Mouse (Mus musculus): ENCODE measurements around the gene Spryd4. TPM values are rescaled to one million over a fixed set of nuclear protein-coding genes. Genes with fewer than 3 reads are reported as not detected.
"Not testable (repeated sequence)": the region's sequence is repeated elsewhere in the genome, so short reads cannot be mapped to it uniquely, and the experiment has no call there.

Spryd4 gene
- polyA plus RNA-seq, 1 experiment, result 21.8 TPM

DNA sequence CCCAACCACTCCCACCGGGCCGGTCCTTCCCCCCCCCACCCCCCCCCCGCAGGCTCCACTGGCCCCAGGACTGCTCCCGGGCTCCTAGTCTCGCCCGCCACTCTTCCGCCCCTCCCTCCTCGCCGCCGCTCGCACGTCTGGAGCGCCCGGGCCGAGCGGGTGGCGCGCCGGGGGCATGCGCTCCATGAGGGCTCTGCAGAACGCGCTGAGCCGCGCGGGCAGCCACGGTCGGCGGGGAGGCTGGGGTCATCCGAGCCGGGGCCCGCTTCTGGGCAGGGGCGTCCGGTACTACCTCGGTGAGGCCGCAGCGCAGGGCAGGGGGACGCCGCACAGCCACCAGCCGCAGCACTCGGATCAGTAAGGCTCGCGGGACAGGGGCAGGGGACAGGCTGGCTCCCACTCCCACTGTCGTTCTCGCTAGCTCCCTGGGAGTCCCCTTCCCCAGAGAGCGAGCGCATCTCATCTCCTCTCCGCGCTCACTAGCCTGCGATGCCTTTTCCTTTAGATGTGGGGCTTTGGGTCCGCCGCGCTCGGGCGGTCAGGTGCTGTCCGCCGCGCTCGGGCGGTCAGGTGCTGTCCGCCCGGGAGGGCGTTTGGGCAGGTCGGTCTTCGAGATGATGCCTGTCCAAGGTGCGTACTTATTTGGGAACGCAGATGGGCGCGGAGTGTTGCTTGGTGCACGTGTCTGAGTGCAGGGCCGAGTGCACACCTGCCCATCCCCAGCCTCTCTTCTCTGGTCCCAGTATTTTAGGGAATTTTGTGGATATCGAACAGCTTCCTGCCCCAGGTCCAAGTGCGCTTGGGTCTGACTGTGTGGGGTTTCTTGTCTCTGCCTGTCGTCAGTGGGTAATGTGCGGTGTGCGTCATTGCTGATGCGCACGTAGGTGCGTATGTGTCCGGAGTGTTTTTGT lies 16.8 kb downstream of the Spryd4 start:
- Histone ChIP-seq H3K4me3 (ENCODE audit: low read depth, low read length) (peak overlapping the region; percentile 76), H3K27ac (ENCODE audit: insufficient read depth, low read length) (no peak overlapping the region), H3K9ac (ENCODE audit: low read depth, poor library complexity, severe bottlenecking) (peak overlapping the region; percentile 75), H3K36me3 (ENCODE audit: control insufficient read depth, insufficient read depth, low read length, poor library complexity, severe bottlenecking) (no peaks in the 10 kb centered on the region), H3K4me1 (ENCODE audit: control insufficient read depth, insufficient read depth, low read length) (peaks cover 2% of the 10 kb centered on the region), H3K9me3 (replicated peaks; ENCODE audit: control insufficient read depth, insufficient read depth, low read length, poor library complexity, severe bottlenecking) (no peaks in the 10 kb centered on the region), H3K27me3 (ENCODE audit: control insufficient read depth, insufficient read depth, low read length, poor library complexity, severe bottlenecking) (no peaks in the 10 kb centered on the region)
- no peak for TF ChIP-seq CTCF (IDR thresholded peaks at IDR 0.05; ENCODE audit: low read depth, low read length)
- no peak for TF ChIP-seq EP300 (IDR thresholded peaks at IDR 0.05; ENCODE audit: insufficient read depth, low read depth, low read length)
- TF ChIP-seq POLR2A (IDR thresholded peaks at IDR 0.05; ENCODE audit: insufficient read depth, low read length), result no peak

DNA sequence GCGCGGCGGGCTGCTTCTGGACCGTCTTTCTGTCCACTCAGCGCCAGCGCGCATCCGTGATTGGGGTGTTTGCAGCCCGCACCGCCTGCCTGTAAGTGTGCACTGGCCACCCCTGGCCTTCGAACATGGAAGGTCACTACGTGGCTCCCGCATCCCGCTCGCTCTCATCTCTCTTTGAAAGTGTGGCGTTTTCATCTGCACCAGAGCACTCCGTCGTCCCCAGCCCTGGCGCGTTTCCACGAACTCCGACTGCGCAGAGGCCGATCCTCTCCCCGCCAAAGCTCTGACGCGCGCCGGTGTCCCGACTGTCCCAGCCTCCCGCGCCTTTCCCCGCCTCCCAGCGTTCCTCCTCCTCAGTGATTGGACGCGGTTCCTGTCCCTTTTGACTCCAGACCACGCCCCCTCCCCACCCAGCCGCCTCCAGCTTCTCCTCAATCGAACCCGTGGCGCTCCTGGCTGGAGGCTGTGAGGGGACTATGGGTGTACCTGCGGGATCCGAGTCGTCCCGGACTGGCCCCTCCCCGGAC lies 17.5 kb downstream of the Spryd4 start, which contains the start of gene Gls2:
TSS of gene Gls2 (plus strand) at position 434 of the 527 bp plus-strand sequence.
- peak; percentile 94 for TF ChIP-seq POLR2A (IDR thresholded peaks at IDR 0.05; ENCODE audit: insufficient read depth, low read length)
- no peak for TF ChIP-seq CTCF (IDR thresholded peaks at IDR 0.05; ENCODE audit: low read depth, low read length)
- TF ChIP-seq EP300 (IDR thresholded peaks at IDR 0.05; ENCODE audit: insufficient read depth, low read depth, low read length), result no peak
- H3K27ac ChIP-seq (ENCODE audit: insufficient read depth, low read length), result peak within 1 kb of the TSS; percentile 28

DNA sequence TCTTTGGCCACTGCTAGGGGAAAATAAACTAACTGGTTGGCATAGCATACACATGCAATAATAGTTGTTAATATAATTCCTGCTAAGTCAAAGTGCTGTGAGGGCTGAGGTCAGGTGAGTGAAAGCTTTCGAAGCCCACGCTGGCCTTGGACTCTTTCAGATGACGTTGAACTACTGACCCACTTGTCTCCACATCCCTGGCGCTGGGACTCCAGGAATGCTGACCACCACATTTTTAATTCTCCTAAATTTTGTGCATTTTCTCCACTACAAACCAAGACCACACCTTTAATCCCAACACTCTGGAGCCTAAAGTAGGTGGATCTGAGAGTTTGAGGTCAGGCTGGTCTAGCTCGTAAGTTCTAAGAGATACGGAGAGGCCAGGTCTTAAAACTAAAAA lies 18.5 kb downstream of the Spryd4 start:
- no peak overlapping the region; the same call in 1 of the 2 replicates for H3K4me3 ChIP-seq (ENCODE audit: low read depth, low read length)
- no peak overlapping the region for H3K27ac ChIP-seq (ENCODE audit: insufficient read depth, low read length)
- H3K36me3 ChIP-seq (ENCODE audit: control insufficient read depth, insufficient read depth, low read length, poor library complexity, severe bottlenecking), result no peaks in the 10 kb centered on the region
- no peak overlapping the region for H3K9ac ChIP-seq (ENCODE audit: low read depth, poor library complexity, severe bottlenecking)
- peaks cover 2% of the 10 kb centered on the region for H3K4me1 ChIP-seq (ENCODE audit: control insufficient read depth, insufficient read depth, low read length)
- no peaks in the 10 kb centered on the region for H3K9me3 ChIP-seq (replicated peaks; ENCODE audit: control insufficient read depth, insufficient read depth, low read length, poor library complexity, severe bottlenecking)
- TF ChIP-seq CTCF (IDR thresholded peaks at IDR 0.05; ENCODE audit: low read depth, low read length) (no peak), EP300 (IDR thresholded peaks at IDR 0.05; ENCODE audit: insufficient read depth, low read depth, low read length) (no peak), POLR2A (IDR thresholded peaks at IDR 0.05; ENCODE audit: insufficient read depth, low read length) (no peak)
- no peaks in the 10 kb centered on the region for H3K27me3 ChIP-seq (ENCODE audit: control insufficient read depth, insufficient read depth, low read length, poor library complexity, severe bottlenecking)

More for the DNA sequence above, 17.5 kb downstream of the Spryd4 start, which contains the start of gene Gls2:
- Histone ChIP-seq H3K4me3 (ENCODE audit: low read depth, low read length) (peak within 1 kb of the TSS; percentile 76), H3K9me3 (replicated peaks; ENCODE audit: control insufficient read depth, insufficient read depth, low read length, poor library complexity, severe bottlenecking) (no peaks in the 10 kb centered on the region), H3K36me3 (ENCODE audit: control insufficient read depth, insufficient read depth, low read length, poor library complexity, severe bottlenecking) (no peaks in the 10 kb centered on the region), H3K4me1 (ENCODE audit: control insufficient read depth, insufficient read depth, low read length) (peaks cover 2% of the 10 kb centered on the region), H3K27me3 (ENCODE audit: control insufficient read depth, insufficient read depth, low read length, poor library complexity, severe bottlenecking) (no peaks in the 10 kb centered on the region), H3K9ac (ENCODE audit: low read depth, poor library complexity, severe bottlenecking) (peak within 1 kb of the TSS; percentile 75)

DNA sequence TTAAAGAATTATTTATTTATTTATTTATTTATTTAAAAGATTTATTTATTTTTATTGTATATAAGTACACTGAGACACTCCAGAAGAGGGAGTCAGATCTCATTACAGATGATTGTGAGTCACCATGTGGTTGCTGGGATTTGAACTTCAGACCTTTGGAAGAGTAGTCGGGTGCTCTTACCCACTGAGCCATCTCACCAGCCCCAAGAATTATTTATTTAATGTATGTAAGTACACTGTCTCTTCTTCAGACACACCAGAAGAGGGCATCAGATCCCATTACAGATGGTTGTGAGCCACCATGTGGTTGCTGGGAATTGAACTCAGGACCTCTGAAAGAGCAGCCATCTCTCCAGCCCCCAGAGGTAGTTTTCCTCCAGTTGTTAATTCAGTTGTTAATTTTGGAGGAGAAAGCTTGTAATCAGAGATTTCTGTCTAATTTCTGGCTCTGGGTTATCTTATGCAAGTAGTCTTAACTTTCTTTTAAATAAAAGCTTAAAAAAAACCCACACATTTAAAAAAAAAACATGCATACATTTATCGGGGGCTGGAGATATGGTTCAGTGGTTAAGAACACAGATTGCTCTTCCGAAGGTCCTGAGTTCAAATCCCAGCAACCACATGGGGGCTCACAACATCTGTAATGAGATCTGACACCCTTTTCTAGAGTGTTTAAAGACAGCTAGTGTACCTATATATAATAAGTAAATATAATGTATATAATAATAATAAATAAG lies 19.4 kb downstream of the Spryd4 start:
- not testable (repeated sequence) for H3K4me1 ChIP-seq (ENCODE audit: control insufficient read depth, insufficient read depth, low read length); H3K27ac ChIP-seq (ENCODE audit: insufficient read depth, low read length); H3K27me3 ChIP-seq (ENCODE audit: control insufficient read depth, insufficient read depth, low read length, poor library complexity, severe bottlenecking); H3K4me3 ChIP-seq (ENCODE audit: low read depth, low read length); H3K9me3 ChIP-seq (replicated peaks; ENCODE audit: control insufficient read depth, insufficient read depth, low read length, poor library complexity, severe bottlenecking); H3K36me3 ChIP-seq (ENCODE audit: control insufficient read depth, insufficient read depth, low read length, poor library complexity, severe bottlenecking); H3K9ac ChIP-seq (ENCODE audit: low read depth, poor library complexity, severe bottlenecking)

DNA sequence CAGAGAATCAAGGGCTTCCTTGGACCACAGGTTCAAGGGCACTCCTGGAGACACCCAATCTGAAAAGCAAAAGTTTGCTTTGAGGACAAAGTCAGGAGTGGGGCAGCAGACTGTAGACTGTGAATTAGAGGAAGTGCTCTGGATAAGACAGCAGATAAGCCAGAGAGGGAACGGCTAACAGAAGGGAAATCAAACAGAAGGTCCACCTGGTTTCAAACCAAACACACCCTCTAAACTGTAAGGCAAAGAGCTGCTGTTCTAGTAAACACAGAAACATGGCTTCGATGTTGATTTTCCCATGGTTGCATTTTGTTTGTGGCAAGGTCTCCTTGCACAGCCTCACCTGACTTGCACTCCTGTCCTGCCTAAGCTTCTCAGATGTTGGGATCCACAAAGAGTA lies 20.1 kb downstream of the Spryd4 start:
- TF ChIP-seq CTCF (IDR thresholded peaks at IDR 0.05; ENCODE audit: low read depth, low read length), result no peak
- no peak for TF ChIP-seq EP300 (IDR thresholded peaks at IDR 0.05; ENCODE audit: insufficient read depth, low read depth, low read length)
- no peak for TF ChIP-seq POLR2A (IDR thresholded peaks at IDR 0.05; ENCODE audit: insufficient read depth, low read length)
- Histone ChIP-seq H3K9me3 (replicated peaks; ENCODE audit: control insufficient read depth, insufficient read depth, low read length, poor library complexity, severe bottlenecking) (no peaks in the 10 kb centered on the region), H3K4me3 (ENCODE audit: low read depth, low read length) (no peak overlapping the region), H3K9ac (ENCODE audit: low read depth, poor library complexity, severe bottlenecking) (no peak overlapping the region), H3K27me3 (ENCODE audit: control insufficient read depth, insufficient read depth, low read length, poor library complexity, severe bottlenecking) (no peaks in the 10 kb centered on the region), H3K4me1 (ENCODE audit: control insufficient read depth, insufficient read depth, low read length) (peaks cover 2% of the 10 kb centered on the region), H3K36me3 (ENCODE audit: control insufficient read depth, insufficient read depth, low read length, poor library complexity, severe bottlenecking) (no peaks in the 10 kb centered on the region), H3K27ac (ENCODE audit: insufficient read depth, low read length) (no peak overlapping the region)

Measured in ES-Bruce4 (cell line).